Mouse (Mus musculus): ENCODE measurements around the gene Ddx39.

GRCm38 (mm10) chr8:83694369-83695160, 20.4 kb upstream of the Ddx39 start:
- no peak for TF ChIP-seq CTCF (IDR thresholded peaks at IDR 0.05; ENCODE audit: low read depth, low read length)
- TF ChIP-seq TAL1 (conservative IDR thresholded peaks at IDR 0.05; ENCODE audit: low read depth, low read length), result no peak
- no peak for TF ChIP-seq GATA1 (IDR thresholded peaks at IDR 0.05; ENCODE audit: borderline replicate concordance, low read length)

All from G1E (cell line).